Mouse (Mus musculus): Measurements from ENCODE around the gene Elp4. TPM values are rescaled to one million over a fixed set of nuclear protein-coding genes. Genes with fewer than 3 reads are reported as not detected.

Gene Elp4
- total RNA-seq, 2 experiments from 2014 or later = 22.8 to 25.1 TPM

- intact Hi-C loops (cut with DNase I) = no loop called here
- peak in 1 of 2 experiments; percentile 39 for DNase-seq (ENCODE audit: extremely low spot score in 1 of 2, low spot score in 2 of 2)
Observed at GRCm38 (mm10) chr2:105668271-105669270, 235.8 kb downstream of the Elp4 start, which contains the start of gene Pax6. Gene Pax6 (plus strand): TSS chr2:105668900.

DNA sequence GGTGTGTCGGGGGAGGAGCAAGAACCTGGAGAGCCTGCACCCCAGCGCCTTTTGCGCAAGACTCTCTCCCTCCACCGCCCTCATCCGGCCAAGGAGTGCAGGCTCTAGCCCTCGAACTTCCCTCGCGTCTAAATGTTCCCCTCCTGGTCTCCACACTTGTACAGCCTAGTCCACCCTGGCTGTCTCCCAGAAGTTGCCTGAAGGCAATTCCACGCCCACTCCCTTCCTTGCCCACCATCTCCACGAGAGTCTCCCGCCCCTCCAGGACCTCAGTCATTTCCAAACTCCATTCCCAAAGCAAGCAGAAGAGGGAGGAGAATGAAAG lies 236.8 kb downstream of the Elp4 start:
- intact Hi-C loops (cut with DNase I) = no loop called here

DNA sequence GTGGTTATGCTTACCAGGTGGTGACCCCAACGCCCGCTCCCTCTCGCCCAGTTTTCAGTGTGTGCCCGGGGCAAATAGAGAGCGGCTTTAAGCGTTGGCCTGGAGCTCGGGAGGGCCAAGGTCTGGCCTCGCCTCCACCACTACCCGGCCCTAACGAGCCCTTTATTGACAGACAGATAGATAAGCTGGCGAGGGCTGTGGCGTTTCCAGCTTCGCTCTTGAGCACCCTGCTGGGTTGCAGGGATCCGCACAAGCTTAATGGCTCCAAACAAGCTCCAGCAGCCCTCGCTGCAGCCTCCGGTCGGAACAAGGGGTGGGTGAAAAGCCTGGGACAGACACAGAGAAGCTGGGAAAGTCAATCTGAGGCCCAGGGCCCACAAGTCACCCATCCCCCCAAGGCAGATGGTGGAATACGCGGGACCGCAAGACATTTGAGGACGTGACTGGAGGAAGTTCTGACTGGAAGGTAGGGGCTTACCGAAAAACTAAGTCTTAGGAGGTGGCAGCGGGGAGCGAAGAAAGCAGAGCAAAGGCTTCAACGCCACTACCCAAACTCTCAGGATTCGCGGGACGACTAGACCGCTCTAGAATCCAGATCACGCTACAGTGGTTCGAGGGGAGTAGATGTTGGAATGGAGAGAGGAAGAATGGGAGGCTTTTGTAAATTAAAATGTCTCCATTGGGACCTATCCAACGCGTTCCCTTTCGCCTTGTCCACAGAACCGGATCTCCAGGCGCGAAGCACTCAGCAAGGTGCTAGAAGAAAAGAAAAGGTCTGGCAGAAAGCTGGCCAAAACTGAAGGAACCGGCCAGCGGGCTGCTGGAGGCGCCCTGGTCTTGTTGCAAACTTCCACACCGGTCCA lies 237.4 kb downstream of the Elp4 start:
- no peak for DNase-seq (ENCODE audit: extremely low spot score in 1 of 2, low spot score in 2 of 2)

More for the DNA sequence above, 236.8 kb downstream of the Elp4 start:
- DNase-seq (ENCODE audit: extremely low spot score in 1 of 2, low spot score in 2 of 2) = no peak

DNA sequence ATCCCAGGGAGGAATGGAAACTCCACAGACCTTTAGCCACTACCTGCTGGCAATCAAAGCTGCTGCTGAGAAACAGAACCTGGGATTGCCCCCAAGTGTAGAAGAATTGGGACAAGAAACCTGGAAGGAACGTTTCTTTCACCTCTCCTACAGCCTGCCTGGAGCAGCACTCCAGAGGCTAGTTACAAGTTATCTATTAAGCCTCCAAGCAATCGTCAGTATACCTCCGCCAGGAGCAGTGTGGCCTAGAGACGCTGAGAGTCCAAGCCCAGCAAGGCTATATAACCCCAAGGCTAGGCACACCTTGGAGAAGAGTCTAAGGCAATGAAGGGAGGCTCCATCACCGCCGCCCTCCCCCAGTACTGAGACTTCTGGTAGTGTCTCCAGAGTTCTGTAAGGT lies 238.0 kb downstream of the Elp4 start:
- intact Hi-C loops (cut with DNase I) = no loop called here
- DNase-seq (ENCODE audit: extremely low spot score in 1 of 2, low spot score in 2 of 2) = no peak

More for the DNA sequence above, 237.4 kb downstream of the Elp4 start:
- intact Hi-C loops (cut with DNase I) = no loop called here

DNA sequence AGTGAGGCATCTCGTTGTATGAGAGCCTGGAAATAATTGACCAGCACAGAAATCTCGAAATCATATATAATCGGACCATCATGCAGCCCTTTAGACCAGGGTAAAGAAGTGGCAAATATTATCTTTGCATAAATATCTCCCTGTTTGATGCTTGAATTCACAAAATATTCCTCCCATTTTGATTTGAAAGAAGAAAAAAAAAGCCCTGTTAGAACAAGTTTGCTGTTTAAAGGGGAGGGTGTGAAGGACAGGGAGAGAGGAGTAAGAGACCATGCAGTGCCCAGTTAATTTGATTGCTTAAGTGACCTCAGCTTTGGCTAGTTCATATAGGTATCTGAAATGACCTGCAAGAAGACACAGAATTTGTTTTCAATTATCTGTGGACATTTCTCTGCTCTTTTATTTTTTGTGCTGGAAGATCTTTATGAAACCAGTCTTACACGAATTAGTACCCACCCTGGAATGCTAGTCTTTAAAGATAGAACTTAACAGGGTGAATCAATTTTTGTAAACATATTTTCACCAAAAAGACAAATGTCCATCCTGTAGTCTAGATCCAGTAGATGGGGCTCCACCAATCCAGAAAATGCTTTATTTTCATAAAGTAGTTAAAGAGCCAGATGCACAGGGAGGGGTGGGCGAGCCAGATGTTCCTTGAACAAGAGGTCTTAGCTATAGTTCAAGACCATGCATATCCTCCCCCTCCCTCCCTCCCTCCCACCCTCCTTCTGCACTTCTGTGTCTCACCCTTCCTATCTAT lies 238.7 kb downstream of the Elp4 start:
- intact Hi-C loops (cut with DNase I) = no loop called here
- no peak for DNase-seq (ENCODE audit: extremely low spot score in 1 of 2, low spot score in 2 of 2)

DNA sequence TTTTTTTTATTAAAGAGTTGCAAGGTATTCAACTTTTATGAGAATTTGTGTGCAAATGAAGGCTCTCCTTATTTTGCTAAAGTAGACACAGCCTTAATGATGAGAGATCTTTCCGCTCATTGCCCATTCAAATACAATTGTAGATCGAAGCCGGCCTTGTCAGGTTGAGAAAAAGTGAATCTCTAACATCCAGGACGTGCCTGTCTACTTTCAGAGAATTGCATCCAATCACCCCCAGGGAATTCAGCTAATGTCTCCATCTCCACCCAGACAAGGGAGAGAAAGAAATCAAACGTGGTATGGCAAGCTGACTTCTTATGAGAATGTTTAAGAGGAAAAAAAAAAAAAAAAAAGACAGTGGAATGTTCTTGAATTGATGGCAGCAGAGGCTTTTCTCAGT lies 239.4 kb downstream of the Elp4 start:
- intact Hi-C loops (cut with DNase I) = loop anchor here (5.0 kb wide), 1 partner anchor 538 kb away; the partner anchor contains the start of gene Wt1
- no peak for DNase-seq (ENCODE audit: extremely low spot score in 1 of 2, low spot score in 2 of 2)

DNA sequence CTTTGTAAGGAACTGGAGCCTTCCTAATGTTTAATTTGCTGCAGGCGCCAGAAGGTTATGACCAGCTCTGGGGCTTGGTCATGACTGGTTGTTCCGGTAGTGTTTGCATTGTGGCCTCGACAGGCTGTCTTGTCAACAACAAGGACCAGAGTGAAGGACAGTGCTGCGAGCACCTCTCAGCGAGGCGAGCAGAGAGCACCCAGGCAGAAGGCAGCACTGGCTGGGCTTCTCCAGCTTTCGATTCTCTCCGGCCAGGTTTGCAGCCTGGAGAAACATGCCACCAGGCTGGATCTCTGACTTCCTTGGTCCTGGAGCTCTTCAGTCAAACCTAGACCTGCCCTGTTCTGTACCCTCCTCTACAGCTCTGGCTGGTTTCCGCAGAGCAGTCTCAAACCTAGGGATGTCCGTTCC lies 241.3 kb downstream of the Elp4 start:
- intact Hi-C loops (cut with DNase I) = loop anchor here (5.0 kb wide), 1 partner anchor 536 kb away; the partner anchor contains the start of gene Wt1
- no peak for DNase-seq (ENCODE audit: extremely low spot score in 1 of 2, low spot score in 2 of 2)

DNA sequence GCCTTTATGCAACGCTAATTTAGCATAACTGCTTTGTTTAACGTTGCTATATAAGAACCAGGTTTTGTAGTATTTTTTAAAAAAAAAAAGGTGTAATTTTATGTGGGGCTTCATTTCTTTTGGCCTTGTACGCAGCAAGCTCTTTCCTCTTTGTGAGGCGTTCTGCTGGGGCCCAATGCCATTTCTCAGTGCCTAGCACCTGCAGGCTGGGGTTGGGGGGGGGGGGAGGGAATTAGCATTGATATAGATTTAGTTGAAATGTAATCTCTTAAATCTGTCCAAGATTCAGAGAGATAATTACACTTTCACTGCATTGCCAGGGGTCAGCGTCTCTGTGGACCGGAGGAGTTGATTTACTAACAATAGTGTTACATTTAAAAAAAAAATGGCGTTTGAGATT lies 241.8 kb downstream of the Elp4 start:
- intact Hi-C loops (cut with DNase I) = loop anchor here (5.0 kb wide), 1 partner anchor 535 kb away; the partner anchor contains the start of gene Wt1
- DNase-seq (ENCODE audit: extremely low spot score in 1 of 2, low spot score in 2 of 2) = no peak

GRCm38 (mm10) chr2:105662121-105662520 lies 242.2 kb downstream of the Elp4 start:
- DNase-seq (ENCODE audit: extremely low spot score in 1 of 2, low spot score in 2 of 2) = no peak
- intact Hi-C loops (cut with DNase I) = loop anchor here (5.0 kb wide), 1 partner anchor 535 kb away; the partner anchor contains the start of gene Wt1

DNA sequence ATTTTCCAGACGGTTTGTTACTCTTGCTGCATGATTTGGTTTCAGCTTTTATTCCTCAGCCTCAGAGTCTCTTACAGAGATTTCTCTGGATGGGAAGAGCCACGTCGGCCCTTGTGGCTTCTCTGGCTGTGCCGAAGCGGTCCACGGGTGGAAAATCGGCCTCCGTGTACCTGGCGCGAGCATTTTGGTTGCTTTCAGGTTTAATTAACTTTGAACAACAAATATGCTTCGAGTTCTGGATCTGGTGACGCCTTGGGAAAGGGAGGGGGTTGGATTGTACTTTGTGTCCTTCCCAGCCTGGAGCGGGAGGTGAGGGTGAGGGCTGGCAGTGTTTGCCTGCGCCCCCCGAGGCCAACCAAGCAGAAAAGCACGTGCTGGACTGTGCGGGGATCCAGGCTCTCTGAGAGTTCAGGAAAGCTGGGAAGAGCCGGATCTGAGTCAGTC lies 242.7 kb downstream of the Elp4 start:
- intact Hi-C loops (cut with DNase I) = loop anchor here (5.0 kb wide), 1 partner anchor 534 kb away; the partner anchor contains the start of gene Wt1
- no peak for DNase-seq (ENCODE audit: extremely low spot score in 1 of 2, low spot score in 2 of 2)

- intact Hi-C loops (cut with DNase I) = loop anchor here (5.0 kb wide), 1 partner anchor 534 kb away; the partner anchor contains the start of gene Wt1
- no peak for DNase-seq (ENCODE audit: extremely low spot score in 1 of 2, low spot score in 2 of 2)
Observed at GRCm38 (mm10) chr2:105660874-105661622, 243.3 kb downstream of the Elp4 start.

DNA sequence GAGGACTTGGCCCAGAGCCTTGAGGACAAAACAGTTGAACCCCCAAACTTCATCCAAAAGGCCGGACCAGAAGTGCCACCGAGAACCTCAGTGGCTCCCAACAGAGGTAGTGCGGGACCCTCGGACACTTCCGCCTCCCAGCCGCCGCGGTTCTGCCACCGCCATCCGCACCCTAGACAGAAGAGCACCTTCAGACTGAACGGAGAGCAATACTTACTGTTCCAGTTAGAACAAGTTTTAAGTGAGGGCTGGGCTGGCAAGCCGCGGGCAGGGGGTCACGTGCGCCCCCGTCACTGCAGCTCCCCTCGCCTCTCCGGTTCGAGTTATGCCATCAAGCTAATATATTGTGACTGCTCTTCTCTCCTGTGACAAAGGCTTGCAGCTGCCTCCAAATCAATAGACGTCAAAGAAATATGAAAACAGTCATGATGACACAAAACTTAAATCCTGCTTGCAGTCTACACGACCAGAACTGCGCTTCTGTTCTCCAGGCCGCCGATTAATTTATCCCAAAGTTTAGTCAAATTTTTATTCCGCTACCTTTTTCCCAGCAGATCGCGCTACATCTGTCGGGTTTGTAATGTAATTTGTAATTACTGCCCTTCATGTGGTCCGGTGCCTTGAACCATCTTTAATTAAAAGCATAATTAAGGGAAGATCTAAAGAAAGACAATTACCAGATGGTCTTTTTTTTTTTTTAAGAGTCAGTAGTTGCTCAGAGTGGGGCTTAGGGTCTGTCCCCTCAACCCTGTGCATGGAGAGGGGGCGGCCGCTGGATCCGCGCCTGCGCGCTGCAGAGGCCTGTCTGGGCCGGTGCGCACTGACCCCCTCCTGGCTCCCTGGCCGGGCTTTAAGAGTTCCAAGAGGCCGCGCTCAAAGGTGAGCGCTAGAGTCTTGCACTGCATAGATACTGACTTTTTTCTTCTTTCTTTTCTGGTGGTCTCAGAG lies 244.2 kb downstream of the Elp4 start:
- intact Hi-C loops (cut with DNase I) = loop anchor here (5.0 kb wide), 1 partner anchor 533 kb away; the partner anchor contains the start of gene Wt1
- no peak for DNase-seq (ENCODE audit: extremely low spot score in 1 of 2, low spot score in 2 of 2)

DNA sequence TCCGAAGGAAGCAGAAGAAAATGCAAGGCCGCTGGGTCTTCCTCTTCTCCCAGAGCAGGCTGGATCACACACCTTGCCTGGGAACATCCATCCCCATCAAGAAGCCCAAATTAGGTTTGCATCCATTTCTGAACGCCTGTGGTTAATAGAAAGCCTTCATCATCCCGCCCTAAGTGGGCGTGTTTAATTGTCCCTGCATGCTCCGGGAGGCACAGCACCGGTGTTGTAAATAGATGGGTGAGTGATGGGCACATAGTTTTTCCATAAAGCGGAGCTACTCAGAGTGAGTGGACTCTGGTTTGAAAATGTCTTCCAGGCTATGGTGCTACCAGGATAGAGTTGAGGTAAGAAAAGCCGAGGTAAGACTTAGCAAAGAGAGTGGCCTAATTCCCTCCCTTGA lies 245.0 kb downstream of the Elp4 start:
- intact Hi-C loops (cut with DNase I) = no loop called here
- no peak for DNase-seq (ENCODE audit: extremely low spot score in 1 of 2, low spot score in 2 of 2)

DNA sequence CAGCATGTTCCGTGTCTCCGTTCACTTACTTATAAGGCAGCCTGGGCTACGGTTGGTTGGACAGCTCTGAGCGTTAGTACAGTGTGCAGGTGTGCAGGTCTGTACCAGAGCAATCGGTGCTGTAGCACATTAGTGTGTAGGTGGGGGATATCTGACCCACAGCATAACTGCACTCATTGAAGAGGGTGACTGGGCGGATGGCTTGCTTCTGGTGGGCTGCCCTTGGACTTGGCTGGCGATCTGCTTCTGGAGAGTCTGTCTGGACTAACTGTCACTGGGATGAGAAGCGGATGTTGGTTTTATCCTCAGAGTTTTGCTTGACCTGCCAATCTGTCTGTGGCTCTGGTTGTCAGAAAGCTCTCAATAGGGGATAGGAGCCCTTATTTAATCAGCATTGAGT lies 247.9 kb downstream of the Elp4 start:
- intact Hi-C loops (cut with DNase I) = no loop called here
- no peak for DNase-seq (ENCODE audit: extremely low spot score in 1 of 2, low spot score in 2 of 2)

Data from left cerebral cortex, postnatal 10 days (tissue).